Mouse (Mus musculus) CH12.LX (cell line): ENCODE data around the gene Myo16. TPM values are rescaled to one million over a fixed set of nuclear protein-coding genes. Genes with fewer than 3 reads are reported as not detected.

Source experiments
- DNase-seq: peaks from one replicate; pipeline ENCODE4 v3.0.0-alpha.2; 2013; ENCODE audit errors: extremely low read depth
- H3K27ac ChIP-seq: 2 replicates; pipeline ENCODE4 v1.5.1; 2012; ENCODE audit warnings: low read depth, mild to moderate bottlenecking, control low read depth, moderate library complexity; ENCODE audit not compliant: insufficient read depth
- H3K27me3 ChIP-seq: replicated peaks from 2 replicates; pipeline ENCODE3; 2012; ENCODE audit warnings: inconsistent platforms
- H3K36me3 ChIP-seq, 2 experiments: replicated peaks in 1 of 2; 2 replicates each; pipeline versions ENCODE3 to v1.6.1; 2012; ENCODE audit warnings: inconsistent platforms in 1 of 2, low read length in 1 of 2, mild to moderate bottlenecking in 1 of 2, mixed read lengths in 1 of 2, moderate library complexity in 1 of 2; ENCODE audit not compliant: control insufficient read depth in 1 of 2, insufficient read depth in 1 of 2
- H3K4me1 ChIP-seq, 2 experiments: 2 replicates each; pipeline ENCODE4 v1.6.1; 2012; ENCODE audit warnings: inconsistent platforms in 1 of 2, moderate library complexity in 1 of 2; ENCODE audit not compliant: insufficient read depth in 2 of 2, control insufficient read depth in 1 of 2
- H3K4me2 ChIP-seq: 2 replicates; pipeline ENCODE4 v1.6.1; 2012; ENCODE audit warnings: low read depth, mild to moderate bottlenecking, control low read depth; ENCODE audit not compliant: poor library complexity, insufficient read depth, severe bottlenecking
- H3K4me3 ChIP-seq, 3 experiments: fragments of 150-350 bp in 1 of 3; sonication (generic) in 1 of 3; replicated peaks in 1 of 3; 2 replicates each; pipeline versions ENCODE3 to v1.5.1; 2011 to 2012; ENCODE audit warnings: low read depth in 2 of 3, low read length in 2 of 3, mild to moderate bottlenecking in 2 of 3, moderate library complexity in 2 of 3, control low read depth in 1 of 3, improper control_type of control experiment in 1 of 3, inconsistent platforms in 1 of 3, mixed read lengths in 1 of 3; ENCODE audit not compliant: poor library complexity in 1 of 3
- H3K79me2 ChIP-seq: replicated peaks from 2 replicates; pipeline ENCODE4 v1.6.1; 2012; ENCODE audit warnings: mild to moderate bottlenecking, moderate library complexity; ENCODE audit not compliant: control insufficient read depth, poor library complexity, insufficient read depth, severe bottlenecking; ENCODE audit errors: extremely low read depth
- H3K9ac ChIP-seq: 2 replicates; pipeline ENCODE4 v1.6.1; 2012; ENCODE audit warnings: low read depth, mild to moderate bottlenecking, control low read depth, moderate library complexity; ENCODE audit not compliant: insufficient read depth
- H3K9me3 ChIP-seq: replicated peaks from 2 replicates; pipeline ENCODE3; 2012; ENCODE audit warnings: low read length, inconsistent platforms, mixed read lengths
- BHLHE40 ChIP-seq: IDR thresholded peaks from 2 replicates; pipeline ENCODE4 v1.6.1; 2011; ENCODE audit warnings: mild to moderate bottlenecking, low read depth, low read length, improper control_type of control experiment
- CHD1 ChIP-seq: IDR thresholded peaks from 2 replicates; pipeline ENCODE4 v1.6.1; 2012; ENCODE audit warnings: low read depth, low read length, improper control_type of control experiment, inconsistent platforms
- E2F4 ChIP-seq: IDR thresholded peaks from 2 replicates; pipeline ENCODE4 v1.6.1; 2011; ENCODE audit warnings: low read depth, low read length, improper control_type of control experiment; ENCODE audit not compliant: insufficient replicate concordance
- ELF1 ChIP-seq: IDR thresholded peaks from 2 replicates; pipeline ENCODE4 v1.6.1; 2014; ENCODE audit warnings: low read depth, mild to moderate bottlenecking, inconsistent platforms, low read length, improper control_type of control experiment
- ETS1 ChIP-seq: conservative IDR thresholded peaks from 2 replicates; pipeline ENCODE4 v1.6.1; 2012; ENCODE audit warnings: low read depth, mild to moderate bottlenecking, inconsistent platforms, low read length, improper control_type of control experiment, moderate library complexity
- GABPA ChIP-seq: IDR thresholded peaks from 2 replicates; pipeline ENCODE4 v1.6.1; 2012; ENCODE audit warnings: low read depth, low read length, improper control_type of control experiment, inconsistent platforms; ENCODE audit not compliant: insufficient replicate concordance
- HCFC1 ChIP-seq: IDR thresholded peaks from 2 replicates; pipeline ENCODE4 v1.6.1; 2012; ENCODE audit warnings: low read depth, mild to moderate bottlenecking, inconsistent platforms, low read length, improper control_type of control experiment
- IRF4 ChIP-seq: IDR thresholded peaks from 2 replicates; pipeline ENCODE4 v1.6.1; 2014; ENCODE audit warnings: low read depth, mild to moderate bottlenecking, inconsistent platforms, low read length, improper control_type of control experiment
- JUN ChIP-seq: IDR thresholded peaks from 2 replicates; pipeline ENCODE4 v1.6.1; 2011; ENCODE audit warnings: low read depth, mild to moderate bottlenecking, low read length, improper control_type of control experiment, moderate library complexity; ENCODE audit not compliant: insufficient read depth
- KAT2A ChIP-seq: IDR thresholded peaks from 2 replicates; pipeline ENCODE4 v1.6.1; 2012; ENCODE audit warnings: low read length, improper control_type of control experiment, inconsistent platforms; ENCODE audit not compliant: insufficient replicate concordance
- MAZ ChIP-seq: IDR thresholded peaks from 2 replicates; pipeline ENCODE4 v1.6.1; 2012; ENCODE audit warnings: low read depth, mild to moderate bottlenecking, inconsistent platforms, low read length, improper control_type of control experiment, moderate library complexity
- MXI1 ChIP-seq: IDR thresholded peaks from 2 replicates; pipeline ENCODE4 v1.6.1; 2011; ENCODE audit warnings: mild to moderate bottlenecking, low read depth, low read length, improper control_type of control experiment
- MYC ChIP-seq: IDR thresholded peaks from 2 replicates; pipeline ENCODE4 v1.6.1; 2011; ENCODE audit warnings: low read depth, mild to moderate bottlenecking, improper control_type of control experiment, low read length
- PAX5 ChIP-seq: IDR thresholded peaks from 2 replicates; pipeline ENCODE4 v1.6.1; 2012; ENCODE audit warnings: low read length, inconsistent platforms, mixed read lengths
- POLR2AphosphoS2 ChIP-seq: IDR thresholded peaks from 2 replicates; pipeline ENCODE4 v1.6.1; 2011; ENCODE audit warnings: low read depth, low read length, improper control_type of control experiment
- RAD21 ChIP-seq: IDR thresholded peaks from 2 replicates; pipeline ENCODE4 v1.6.1; 2011; ENCODE audit warnings: low read depth, mild to moderate bottlenecking, low read length, improper control_type of control experiment, moderate library complexity
- SMC3 ChIP-seq: IDR thresholded peaks from 2 replicates; pipeline ENCODE4 v1.6.1; 2011; ENCODE audit warnings: low read depth, low read length, improper control_type of control experiment
- UBTF ChIP-seq: IDR thresholded peaks from 2 replicates; pipeline ENCODE4 v1.6.1; 2012; ENCODE audit warnings: low read depth, mild to moderate bottlenecking, inconsistent platforms, low read length, improper control_type of control experiment, moderate library complexity
- USF2 ChIP-seq: conservative IDR thresholded peaks from 2 replicates; pipeline ENCODE4 v1.6.1; 2011; ENCODE audit warnings: low read depth, low read length, improper control_type of control experiment
- ZC3H11A ChIP-seq: IDR thresholded peaks from 2 replicates; pipeline ENCODE4 v1.6.1; 2012; ENCODE audit warnings: low read depth, mild to moderate bottlenecking, inconsistent platforms, low read length, improper control_type of control experiment
- ZKSCAN1 ChIP-seq: IDR thresholded peaks from 2 replicates; pipeline ENCODE4 v1.6.1; 2012; ENCODE audit warnings: low read depth, inconsistent platforms, low read length, improper control_type of control experiment, borderline replicate concordance
- ZMIZ1 ChIP-seq: IDR thresholded peaks from 2 replicates; pipeline ENCODE4 v1.6.1; 2012; ENCODE audit warnings: low read depth, mild to moderate bottlenecking, inconsistent platforms, low read length, improper control_type of control experiment
- ZNF384 ChIP-seq: IDR thresholded peaks from 2 replicates; pipeline ENCODE4 v1.6.1; 2012; ENCODE audit warnings: low read depth, low read length, improper control_type of control experiment, inconsistent platforms
- dilution Hi-C: fragments of 300-500 bp; cut with MboI; formaldehyde crosslinking; loops from 2 replicates; pipeline ENCODE4 v1.14.3; 2020; ENCODE audit warnings: low sequenced_read_pairs; ENCODE audit not compliant: extremely low pct_unique_long_range_greater_than_20kb, extremely low pct_ligation_motif_present
- in situ Hi-C: fragments of 300-500 bp; cut with MboI; formaldehyde crosslinking; loops from 3 replicates; pipeline ENCODE4 v1.14.3; 2019; ENCODE audit warnings: low sequenced_read_pairs, low pct_ligation_motif_present, low pct_unique_long_range_greater_than_20kb, mixed read lengths
- polyA plus RNA-seq: library from polyadenylated mRNA; unstranded; fragments of >175 nt; gene quantifications from 2 replicates; pipeline ENCODE4 v1.2.1, GENCODE M21; 2012; ENCODE audit warnings: low read depth; ENCODE audit not compliant: insufficient read length
- total RNA-seq, 2 experiments: library from RNA; depleted of rRNA; stranded (reverse); fragments of 300-350 nt in 1 of 2; fragments of >200 nt in 1 of 2; gene quantifications; 2 replicates each; pipeline ENCODE4 v1.2.3; 2012 to 2014

The Myo16 gene
- total and polyA plus RNA-seq, 3 experiments = not detected

DNA sequence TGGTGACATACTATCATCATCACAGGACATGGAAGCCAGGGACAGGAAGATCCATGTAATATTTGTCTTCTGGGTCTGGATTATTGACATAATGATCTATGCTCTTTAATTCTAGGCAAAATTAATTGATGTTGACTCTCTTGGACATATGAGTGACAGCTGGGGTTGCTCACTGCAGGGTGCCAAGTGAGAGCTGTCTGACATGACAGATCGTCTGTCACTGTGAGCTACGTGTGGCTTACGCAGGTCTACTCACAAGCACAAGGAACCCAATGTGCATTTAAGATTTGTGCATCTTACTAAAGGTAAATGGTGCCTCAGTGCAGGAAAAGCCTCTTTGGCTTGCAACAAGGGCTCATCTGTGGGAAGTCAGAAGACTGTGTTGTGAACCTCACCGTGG lies 149.3 kb downstream of the Myo16 start:
- no peak overlapping the region for H3K4me3 ChIP-seq
- TF ChIP-seq MYC = no peak
- no peak for TF ChIP-seq MXI1
- no peak for TF ChIP-seq UBTF
- TF ChIP-seq ZC3H11A = no peak
- no peak for TF ChIP-seq JUN
- TF ChIP-seq SMC3 = no peak
- TF ChIP-seq HCFC1 = no peak
- no peak for TF ChIP-seq KAT2A
- no peak for TF ChIP-seq ETS1
- TF ChIP-seq E2F4 = no peak
- TF ChIP-seq PAX5 = no peak
- TF ChIP-seq ZNF384 = no peak
- TF ChIP-seq IRF4 = no peak
- no peak for TF ChIP-seq BHLHE40
- TF ChIP-seq RAD21 = no peak
- no peak for TF ChIP-seq ZMIZ1
- TF ChIP-seq, all 38 proteins: peak for 0
- dilution Hi-C loops = no loop called here

DNA sequence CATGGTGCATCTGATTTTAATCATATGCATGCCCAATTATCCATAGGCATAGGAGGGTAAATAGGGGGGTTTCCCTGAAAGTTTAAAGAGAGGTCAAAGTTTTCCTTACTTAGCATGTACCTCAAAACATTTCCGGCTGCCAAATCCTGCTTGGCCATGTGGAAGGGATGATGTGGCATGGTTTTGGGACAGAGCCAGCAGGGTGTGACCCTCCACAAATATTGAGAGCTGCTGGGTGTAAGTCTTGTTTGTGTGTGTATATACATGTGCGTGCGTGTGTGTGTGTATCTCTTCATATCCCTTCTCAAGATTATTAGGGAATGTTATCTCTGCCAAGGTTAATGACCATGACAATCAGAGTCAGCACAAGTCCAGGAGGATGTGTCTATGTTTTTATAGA lies 150.3 kb downstream of the Myo16 start:
- no peak overlapping the region for H3K4me3 ChIP-seq
- H3K27ac ChIP-seq = no peak overlapping the region
- in situ Hi-C loops = loop anchor here (25.0 kb wide), 1 partner anchor 317 kb away; the partner anchor contains the start of genes Abhd13 and Lig4
- H3K79me2 ChIP-seq = no peaks in the 10 kb centered on the region
- peaks cover 0 to 10% of the 10 kb centered on the region in 2 experiments; a peak in 2 of 4 replicates for H3K4me1 ChIP-seq
- dilution Hi-C loops = no loop called here
- no peak for TF ChIP-seq SMC3
- no peak for TF ChIP-seq BHLHE40
- no peak for TF ChIP-seq MYC
- no peak for TF ChIP-seq GABPA
- TF ChIP-seq ELF1 = no peak
- TF ChIP-seq CHD1 = no peak
- no peak for TF ChIP-seq POLR2AphosphoS2
- no peak for TF ChIP-seq MAZ
- no peak for TF ChIP-seq USF2
- TF ChIP-seq ZNF384 = no peak
- TF ChIP-seq JUN = no peak
- TF ChIP-seq ZMIZ1 = no peak
- TF ChIP-seq UBTF = no peak
- TF ChIP-seq ZKSCAN1 = no peak
- no peak for DNase-seq
- no peaks in the 10 kb centered on the region for H3K9me3 ChIP-seq
- H3K36me3 ChIP-seq = no peaks in the 10 kb centered on the region
- H3K4me2 ChIP-seq = no peak overlapping the region
- peaks cover 2% of the 10 kb centered on the region for H3K27me3 ChIP-seq
- H3K9ac ChIP-seq = no peak overlapping the region

More for the DNA sequence above, 149.3 kb downstream of the Myo16 start:
- H3K4me1 ChIP-seq = peaks cover 0 to 10% of the 10 kb centered on the region in 2 experiments; a peak in 2 of 4 replicates
- no peak overlapping the region for H3K4me2 ChIP-seq
- no peak overlapping the region for H3K9ac ChIP-seq
- no peak overlapping the region for H3K27ac ChIP-seq
- H3K9me3 ChIP-seq = no peaks in the 10 kb centered on the region
- no peaks in the 10 kb centered on the region for H3K36me3 ChIP-seq
- no peaks in the 10 kb centered on the region for H3K79me2 ChIP-seq
- H3K27me3 ChIP-seq = peaks cover 2% of the 10 kb centered on the region
- no peak for DNase-seq
- in situ Hi-C loops = loop anchor here (25.0 kb wide), 1 partner anchor 316 kb away; the partner anchor contains the start of genes Abhd13 and Lig4
